Mouse (Mus musculus): ENCODE measurements around the gene Gm43518.

DNA sequence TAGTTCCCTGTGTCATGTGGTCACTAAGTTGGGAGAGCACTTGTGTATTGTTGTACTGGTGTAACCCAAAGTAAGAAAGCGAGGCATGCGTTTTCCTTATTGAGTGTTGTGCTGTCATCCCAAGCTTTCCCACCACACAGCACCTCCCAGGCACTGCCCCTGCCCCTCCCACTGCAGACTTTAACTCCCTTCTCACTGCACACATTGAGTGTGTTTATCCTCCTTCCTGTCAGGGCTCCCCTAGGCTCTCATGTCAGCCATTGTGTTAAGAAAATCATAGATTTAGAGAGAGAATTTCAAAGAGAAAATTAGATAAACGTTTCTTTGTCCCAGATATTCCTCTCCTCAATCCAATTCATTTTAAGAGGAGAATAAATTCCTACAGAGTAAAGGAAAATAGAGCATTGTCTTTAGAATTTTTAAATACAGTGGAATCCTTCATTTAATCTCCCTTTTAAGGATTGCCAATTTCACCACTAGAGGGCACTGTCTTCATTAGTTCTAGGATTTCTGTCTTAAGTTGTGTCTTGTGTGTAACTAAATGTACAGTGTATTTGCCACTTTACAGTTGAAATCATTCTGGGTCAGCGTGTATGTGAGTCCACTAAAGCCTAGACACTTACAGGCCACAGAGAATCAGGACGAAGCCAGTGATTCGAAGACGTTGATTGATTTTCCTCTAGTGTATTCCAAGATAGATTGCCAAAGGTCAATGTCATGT is 20.0 kb downstream of the Gm43518 start:
- TF ChIP-seq NANOG (IDR thresholded peaks at IDR 0.05; ENCODE audit: borderline replicate concordance, low read length) (no peak), CTCF (conservative IDR thresholded peaks at IDR 0.05; ENCODE audit: low read length) (peak; percentile 93)
